Mouse (Mus musculus) olfactory bulb, adult 2 months (tissue): ENCODE measurements at regions not wholly inside any gene's neighbourhood (a gene's known extent, or its start where the extent isn't known, plus 50 kb on each side); places are given as distances from the start of the nearest gene placed in this dataset.
A peak's percentile ranks its signal among the peaks of the same experiment; 100 is the strongest.

Experiments used
- H3K27ac ChIP-seq: fragments of 200-500 bp; 2 replicates; pipeline ENCODE4 v1.5.1; 2012; ENCODE audit warnings: low read depth, low read length; ENCODE audit not compliant: insufficient read depth
- H3K4me1 ChIP-seq: fragments of 200-500 bp; 2 replicates; pipeline ENCODE4 v1.6.1; 2012; ENCODE audit warnings: low read length; ENCODE audit not compliant: control insufficient read depth, insufficient read depth
- H3K4me3 ChIP-seq: fragments of 200-500 bp; 2 replicates; pipeline ENCODE4 v1.5.1; 2012; ENCODE audit warnings: mild to moderate bottlenecking, low read depth, low read length, moderate library complexity; ENCODE audit not compliant: insufficient read depth
- CTCF ChIP-seq: fragments of 200-500 bp; IDR thresholded peaks from 2 replicates; pipeline ENCODE4 v1.5.1; 2012; ENCODE audit warnings: low read depth, mild to moderate bottlenecking, low read length, moderate library complexity; ENCODE audit not compliant: insufficient read depth
- POLR2A ChIP-seq: fragments of 200-500 bp; IDR thresholded peaks from 2 replicates; pipeline ENCODE4 v1.6.1; 2012; ENCODE audit warnings: mild to moderate bottlenecking, low read depth, low read length, moderate library complexity; ENCODE audit not compliant: insufficient read depth
- WGBS: fragments of 180-500 bp; shearing (Covaris S2); methylation state at CpG from one replicate; pipeline ENCODE4 v1.1.7; 2018; 5-methylcytosine and 5-hydroxymethylcytosine counted together

DNA sequence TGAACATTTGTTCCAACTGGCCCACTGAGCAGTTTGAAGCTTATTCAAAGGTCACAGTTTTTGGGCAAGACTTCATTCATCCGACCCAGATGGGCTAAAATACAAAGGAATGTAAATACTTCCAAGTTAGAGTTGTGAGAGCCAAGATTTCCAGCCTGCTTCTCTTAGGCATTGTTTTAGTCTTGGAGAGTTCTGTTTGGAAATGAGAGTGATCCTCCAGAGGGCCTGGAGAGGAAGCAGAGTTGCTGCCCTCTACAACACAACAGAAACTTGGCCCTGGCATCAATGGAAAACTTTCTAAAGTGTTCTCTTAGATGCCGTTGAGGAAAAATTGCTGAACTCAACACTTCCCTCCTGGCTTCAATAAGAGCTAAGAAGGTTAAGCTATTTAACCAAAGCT lies 332.1 kb downstream of the Btg1 start:
- 50% methylated on average over 2 of the region's 2 CpGs for WGBS
- H3K4me3 ChIP-seq: no peak overlapping the region
- H3K4me1 ChIP-seq: no peaks in the 10 kb centered on the region
- no peak overlapping the region for H3K27ac ChIP-seq
- no peak for TF ChIP-seq POLR2A

DNA sequence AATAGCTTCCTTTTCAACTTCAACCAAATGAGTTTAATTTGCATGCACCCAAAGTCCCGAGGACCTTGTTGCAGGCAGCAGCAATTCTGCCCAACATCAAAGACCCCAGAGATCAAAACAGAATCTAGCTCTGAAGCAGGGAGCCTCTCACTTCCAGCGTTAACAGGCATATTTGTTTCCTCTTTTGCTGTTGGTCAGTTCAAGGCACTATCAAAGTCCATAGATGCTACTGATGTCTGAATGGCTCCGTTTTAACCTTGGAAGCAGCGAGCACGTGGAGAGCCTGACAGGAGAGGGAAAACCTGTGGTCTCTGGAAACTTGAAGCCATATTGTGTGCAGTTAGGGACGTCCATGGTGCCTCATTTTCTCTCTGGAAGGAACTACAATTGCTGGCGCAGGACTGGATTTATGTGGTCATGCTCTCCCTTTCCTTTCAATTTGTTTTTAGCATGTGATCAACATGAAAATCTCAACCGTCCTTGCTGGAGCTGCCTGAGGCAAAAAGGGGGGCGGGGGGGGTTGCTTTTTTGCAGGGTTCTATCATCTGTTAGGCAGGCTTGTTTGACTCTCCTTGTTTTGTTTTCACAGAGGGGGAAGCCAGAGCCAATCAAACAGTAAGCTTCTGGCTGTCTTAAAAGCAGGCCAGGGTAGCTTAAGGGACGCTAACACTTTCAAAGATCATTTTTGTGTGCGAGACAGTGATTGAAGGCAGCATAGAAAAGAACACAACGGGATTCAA lies 338.4 kb downstream of the Btg1 start:
- no peak for TF ChIP-seq POLR2A
- no peak for TF ChIP-seq CTCF
- peak overlapping the region; percentile 12; the same call in 1 of the 2 replicates for H3K27ac ChIP-seq
- peaks cover 6% of the 10 kb centered on the region for H3K4me1 ChIP-seq
- H3K4me3 ChIP-seq: no peak overlapping the region
- WGBS: 26% methylated on average over 12 of the region's 12 CpGs

DNA sequence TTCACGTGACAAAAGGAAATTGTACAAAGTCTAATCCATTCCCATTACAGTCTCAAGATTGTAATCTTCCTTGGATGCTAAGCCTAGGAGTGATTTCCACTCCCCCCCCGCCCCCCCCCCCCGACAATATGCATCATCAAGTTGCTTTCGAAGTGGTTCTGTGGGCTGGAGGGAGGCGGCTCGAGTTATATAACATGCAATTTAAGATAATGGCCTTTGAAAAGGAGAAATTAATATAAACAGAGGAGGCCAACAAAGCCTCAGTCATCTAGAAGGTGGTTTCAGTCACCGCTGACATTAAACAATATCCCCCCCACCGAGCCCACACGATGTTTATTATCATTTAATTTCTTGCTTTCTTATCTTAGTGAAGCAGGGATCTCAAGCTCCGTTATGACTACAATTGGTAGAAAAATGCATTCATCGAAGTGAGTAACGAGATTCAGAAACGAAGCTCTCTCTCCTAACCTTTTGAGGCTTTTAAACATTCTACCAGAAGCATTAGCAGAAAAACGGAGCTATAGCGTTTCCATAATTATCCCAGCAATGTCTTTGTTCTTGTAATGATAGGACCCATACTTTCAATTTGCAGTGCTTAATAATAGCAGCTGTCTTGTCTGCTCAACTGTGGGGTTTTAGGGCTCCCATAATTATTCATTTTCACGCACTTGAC lies 339.1 kb downstream of the Btg1 start:
- TF ChIP-seq CTCF (no peak), POLR2A (no peak)
- WGBS: 7% methylated on average over 16 of the region's 16 CpGs
- Histone ChIP-seq H3K4me1 (peaks cover 6% of the 10 kb centered on the region), H3K27ac (peak overlapping the region; percentile 32), H3K4me3 (no peak overlapping the region)

DNA sequence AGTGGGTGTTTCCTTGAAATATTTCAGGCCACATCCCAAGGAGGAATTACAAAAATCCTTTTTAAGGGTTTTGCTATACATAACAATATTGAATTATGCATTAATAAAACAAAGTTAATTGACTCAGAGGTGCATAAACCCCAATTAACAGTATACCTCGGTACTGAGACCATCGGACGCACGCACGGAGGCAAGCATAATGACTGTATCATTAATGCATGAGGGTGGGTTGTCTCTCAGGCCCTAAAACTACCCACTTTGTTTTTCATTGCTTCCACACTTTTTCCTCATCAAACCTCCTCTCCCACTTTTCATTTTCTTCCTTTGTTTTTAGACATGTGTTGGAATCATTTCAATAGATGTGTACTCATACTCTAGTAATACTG lies 339.6 kb downstream of the Btg1 start:
- WGBS: 23% methylated on average over 5 of the region's 5 CpGs
- 0 out of 2 replicates have a peak overlapping the region, but pooled peaks have one; percentile 56 for H3K27ac ChIP-seq
- no peak overlapping the region for H3K4me3 ChIP-seq
- TF ChIP-seq CTCF (no peak), POLR2A (no peak)
- peaks cover 6% of the 10 kb centered on the region for H3K4me1 ChIP-seq

DNA sequence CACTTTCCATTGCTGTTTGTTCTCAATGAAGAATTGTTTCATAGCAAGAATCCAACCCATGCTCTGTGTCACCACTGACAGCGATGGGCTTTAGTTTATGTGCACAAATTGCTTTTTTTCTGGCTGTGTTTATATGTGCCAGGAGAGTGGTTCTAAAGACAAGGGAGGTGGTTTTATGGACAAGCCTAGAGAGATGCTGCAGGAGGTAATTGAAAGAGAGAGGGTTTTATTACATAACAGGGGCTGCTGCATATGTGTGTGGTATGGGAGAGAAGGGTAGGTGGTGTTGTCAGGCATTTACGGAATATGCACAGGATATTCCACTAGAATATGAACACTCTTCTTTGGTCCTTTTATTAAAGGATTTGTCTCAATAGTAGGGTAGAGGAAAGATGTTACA lies 340.2 kb downstream of the Btg1 start:
- TF ChIP-seq POLR2A (no peak), CTCF (no peak)
- H3K4me1 ChIP-seq: peaks cover 6% of the 10 kb centered on the region
- no peak overlapping the region for H3K4me3 ChIP-seq
- peak overlapping the region; percentile 51 for H3K27ac ChIP-seq
- 65% methylated on average over 2 of the region's 2 CpGs for WGBS

DNA sequence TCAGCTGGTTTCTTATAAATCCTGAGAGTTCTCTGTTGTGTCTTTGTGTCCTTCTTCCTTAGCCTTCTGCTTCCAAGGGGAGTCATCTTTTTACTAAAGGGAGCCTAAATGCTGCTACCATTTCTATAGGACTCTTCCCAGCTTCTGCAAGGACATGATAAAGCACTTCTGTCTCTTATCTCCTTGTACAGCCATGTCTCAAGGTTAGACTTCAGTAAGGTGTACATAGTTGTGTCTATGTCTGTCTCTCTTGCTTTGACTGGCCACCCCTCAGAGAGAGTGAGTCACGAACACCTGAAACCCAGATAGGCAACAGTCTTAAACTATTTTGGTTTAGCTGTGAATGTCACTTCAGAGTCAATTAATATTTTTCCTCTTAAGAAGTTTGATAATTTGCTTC lies 353.0 kb downstream of the Btg1 start:
- WGBS: 100% methylated on average over 1 of the region's 1 CpGs
- H3K4me3 ChIP-seq: no peak overlapping the region
- TF ChIP-seq POLR2A (no peak), CTCF (no peak)
- H3K27ac ChIP-seq: no peak overlapping the region
- H3K4me1 ChIP-seq: no peaks in the 10 kb centered on the region

DNA sequence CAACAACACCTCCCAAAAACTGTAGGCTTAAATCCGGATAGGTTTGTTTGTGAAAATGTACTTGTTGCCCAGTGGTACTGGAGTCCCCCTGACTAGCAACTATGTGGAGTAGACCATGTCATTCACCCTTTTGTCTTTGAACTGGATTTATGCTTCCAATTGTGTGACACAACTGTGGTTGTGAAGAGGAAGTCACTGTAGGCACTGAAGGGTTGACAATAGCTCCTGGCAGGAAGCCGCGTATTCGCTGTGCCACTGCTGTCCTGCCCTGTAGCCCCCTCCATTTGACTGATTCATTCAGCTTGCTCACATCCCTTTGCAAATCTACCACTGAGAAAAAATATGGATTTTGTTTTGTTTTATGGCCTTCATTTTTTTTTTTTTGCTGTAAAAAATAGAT lies 353.9 kb downstream of the Btg1 start:
- no peak overlapping the region for H3K27ac ChIP-seq
- TF ChIP-seq CTCF: no peak
- no peak for TF ChIP-seq POLR2A
- H3K4me3 ChIP-seq: no peak overlapping the region
- H3K4me1 ChIP-seq: no peaks in the 10 kb centered on the region
- 82% methylated on average over 4 of the region's 4 CpGs for WGBS

DNA sequence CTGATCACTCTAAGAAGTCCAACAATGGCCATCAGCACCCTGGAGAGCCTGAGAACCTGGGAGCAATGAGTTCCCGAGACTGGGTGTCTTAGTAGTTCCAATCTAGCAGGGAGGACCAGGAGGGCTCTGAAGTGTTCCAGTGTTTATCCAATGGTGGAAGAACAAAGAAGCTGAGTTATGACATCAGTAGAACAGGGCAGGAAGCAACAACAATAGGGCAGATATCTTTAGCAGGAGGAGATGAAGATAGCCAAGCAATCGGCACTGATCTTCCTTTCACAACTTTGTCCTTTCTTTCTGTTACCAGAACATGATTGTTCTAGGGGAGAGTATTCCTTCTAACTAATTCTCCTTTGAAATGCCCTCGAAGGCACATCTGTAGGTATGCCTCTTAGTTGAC lies 355.0 kb downstream of the Btg1 start:
- H3K27ac ChIP-seq: no peak overlapping the region
- 86% methylated on average over 3 of the region's 3 CpGs for WGBS
- H3K4me3 ChIP-seq: no peak overlapping the region
- no peak for TF ChIP-seq CTCF
- TF ChIP-seq POLR2A: no peak
- no peaks in the 10 kb centered on the region for H3K4me1 ChIP-seq

DNA sequence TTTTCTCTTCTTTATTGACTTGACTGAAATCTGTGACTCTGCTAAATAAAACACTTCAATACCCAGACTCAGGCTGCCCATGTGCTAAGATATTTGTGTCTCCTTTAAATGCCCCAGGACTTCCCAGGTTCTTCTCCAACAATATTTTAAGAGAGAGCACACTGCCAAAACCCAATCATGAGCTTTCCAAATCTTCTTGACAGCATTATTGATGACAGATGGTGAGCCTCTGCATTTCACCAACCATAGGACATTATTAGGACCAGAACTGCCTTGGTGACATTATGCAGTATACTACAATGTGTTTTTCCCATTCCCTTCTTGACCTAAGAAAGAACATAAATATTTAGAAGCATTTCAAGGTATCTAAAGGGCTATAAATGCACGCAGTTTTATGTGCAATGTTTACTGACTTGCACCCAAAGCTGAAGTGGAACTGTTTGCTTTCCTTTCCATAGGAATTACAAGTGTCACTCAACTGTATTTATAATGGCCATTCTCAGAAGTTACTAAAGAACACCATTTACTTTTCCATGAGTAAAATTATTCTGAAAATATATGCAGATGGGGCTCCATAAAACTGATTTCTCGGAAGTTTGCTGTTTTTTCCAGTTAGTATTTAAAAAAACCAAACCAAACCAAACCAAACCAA lies 357.6 kb downstream of the Btg1 start:
- Histone ChIP-seq H3K4me1 (no peaks in the 10 kb centered on the region), H3K27ac (no peak overlapping the region), H3K4me3 (no peak overlapping the region)
- 90% methylated on average over 2 of the region's 2 CpGs for WGBS
- no peak for TF ChIP-seq CTCF
- TF ChIP-seq POLR2A: no peak
